Mouse (Mus musculus) erythroblast, embryonic 14.5 days (primary cell): ENCODE results near the gene Vwa2.

ENCODE experiments used
- GATA1 ChIP-seq: IDR thresholded peaks from 2 replicates; pipeline ENCODE4 v1.6.1; 2012; ENCODE audit warnings: low read length, inconsistent platforms, mixed read lengths
- TAL1 ChIP-seq: IDR thresholded peaks from 3 replicates; pipeline ENCODE4 v1.6.1; 2012; ENCODE audit warnings: low read length, inconsistent platforms, mixed read lengths

GRCm38 (mm10) chr19:56959601-56960000, 85.6 kb downstream of the Vwa2 start:
- TF ChIP-seq TAL1, result no peak
- TF ChIP-seq GATA1, result no peak
